Comparison of ENCODE assay signal across 14 mouse cellular contexts in the genomic region with DNA sequence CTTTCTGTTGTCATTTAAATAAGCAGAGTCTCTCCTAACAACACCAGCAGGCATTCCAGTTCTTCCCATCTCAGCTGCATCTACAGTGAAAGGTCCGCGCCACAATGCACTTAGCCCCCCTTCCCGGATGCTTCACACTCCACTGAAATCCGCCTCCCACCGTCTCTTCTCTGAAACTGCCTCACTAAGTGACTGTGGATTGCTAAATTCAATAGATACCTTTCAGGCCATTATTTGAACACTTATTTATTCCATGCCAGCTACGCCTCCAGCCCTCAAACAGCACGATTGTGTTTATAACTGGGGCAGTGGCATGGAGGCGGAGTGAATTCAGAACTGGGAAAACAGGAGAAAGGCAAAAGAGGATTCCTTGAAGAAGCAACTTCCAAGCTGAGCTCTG. TPM values are rescaled to one million over a fixed set of nuclear protein-coding genes. Genes with fewer than 3 reads are reported as not detected.
DNase-seq lines count a peak whose midpoint lies in the region; ATAC-seq lines count a peak whose summit lies in the region.
"Had no signal": no experiment of that assay in that cellular context is flagged by ENCODE, and none has a peak within 500 bp of the region (broad histone marks: within the 10 kb centered on the region; RNA-seq: fewer than 3 reads in every experiment).

No protein-coding gene starts in this region.

- H3K4me2 ChIP-seq in neural tube, embryonic 11.5 days (ENCODE audit: low read depth): no peak overlapping the region
- no peak overlapping the region for H3K4me2 ChIP-seq in forebrain, embryonic 13.5 days
- no peak overlapping the region for H3K4me2 ChIP-seq in hindbrain, embryonic 15.5 days
- no peak overlapping the region for H3K4me2 ChIP-seq in neural tube, embryonic 13.5 days
- H3K4me2 ChIP-seq: embryonic facial prominence, embryonic 13.5 days; heart, embryonic 11.5 days had no signal

- no peak for DNase-seq in neural tube, embryonic 11.5 days (ENCODE audit: low spot score)
- no peak for DNase-seq in neural tube, embryonic 10.5 days (ENCODE audit: extremely low spot score, low spot score)
- no peak for DNase-seq in heart, postnatal 25 days (ENCODE audit: low spot score)
- no peak for DNase-seq in spleen, postnatal 14 days (ENCODE audit: low spot score in 2 of 2)
- DNase-seq: cerebellum, postnatal 10 days; kidney, postnatal 25 days had no signal

- 0 out of 2 replicates have a peak overlapping the region, but pooled peaks have one; percentile 11 for H3K27ac ChIP-seq in neural tube, embryonic 11.5 days (ENCODE audit: low read depth, low read length)
- peak overlapping the region; percentile 49 for H3K27ac ChIP-seq in forebrain, embryonic 13.5 days
- H3K27ac ChIP-seq in hindbrain, embryonic 15.5 days (replicated peaks): peak overlapping the region; percentile 61
- H3K27ac ChIP-seq in neural tube, embryonic 13.5 days (replicated peaks): peak overlapping the region; percentile 80
- H3K27ac ChIP-seq: embryonic facial prominence, embryonic 13.5 days; limb, embryonic 10.5 days had no signal

- H3K9ac ChIP-seq in neural tube, embryonic 11.5 days (ENCODE audit: low read length): no peak overlapping the region
- peak overlapping the region; percentile 12; the same call in 1 of the 2 replicates for H3K9ac ChIP-seq in forebrain, embryonic 13.5 days
- no peak overlapping the region for H3K9ac ChIP-seq in hindbrain, embryonic 15.5 days
- H3K9ac ChIP-seq in neural tube, embryonic 13.5 days: no peak overlapping the region
- H3K9ac ChIP-seq: embryonic facial prominence, embryonic 13.5 days had no signal

- no peaks in the 10 kb centered on the region for H3K9me3 ChIP-seq in neural tube, embryonic 11.5 days (ENCODE audit: control insufficient read depth, low read length)
- no peaks in the 10 kb centered on the region for H3K9me3 ChIP-seq in forebrain, embryonic 13.5 days (replicated peaks)
- H3K9me3 ChIP-seq in hindbrain, embryonic 15.5 days: no peaks in the 10 kb centered on the region
- no peaks in the 10 kb centered on the region for H3K9me3 ChIP-seq in neural tube, embryonic 13.5 days
- H3K9me3 ChIP-seq: embryonic facial prominence, embryonic 13.5 days; limb, embryonic 10.5 days had no signal

- H3K4me3 ChIP-seq in neural tube, embryonic 11.5 days (ENCODE audit: low read depth, low read length): no peak overlapping the region
- no peak overlapping the region for H3K4me3 ChIP-seq in forebrain, embryonic 13.5 days
- H3K4me3 ChIP-seq in hindbrain, embryonic 15.5 days: no peak overlapping the region
- no peak overlapping the region for H3K4me3 ChIP-seq in neural tube, embryonic 13.5 days
- H3K4me3 ChIP-seq: embryonic facial prominence, embryonic 13.5 days; limb, embryonic 10.5 days had no signal

- no peaks in the 10 kb centered on the region for H3K27me3 ChIP-seq in neural tube, embryonic 11.5 days (ENCODE audit: control insufficient read depth, insufficient read depth, low read length)
- H3K27me3 ChIP-seq in forebrain, embryonic 13.5 days: no peaks in the 10 kb centered on the region
- no peaks in the 10 kb centered on the region for H3K27me3 ChIP-seq in hindbrain, embryonic 15.5 days
- H3K27me3 ChIP-seq in neural tube, embryonic 13.5 days: no peaks in the 10 kb centered on the region
- H3K27me3 ChIP-seq: embryonic facial prominence, embryonic 13.5 days had no signal

- 0 out of 2 replicates have a peak, but pooled peaks have one; percentile 55 for ATAC-seq in neural tube, embryonic 11.5 days (ENCODE audit: insufficient read depth, low FRiP score, low TSS enrichment)
- ATAC-seq in forebrain, embryonic 13.5 days: peak; percentile 77
- ATAC-seq in hindbrain, embryonic 15.5 days (ENCODE audit: low FRiP score, low read depth): peak; percentile 77; the same call in 1 of the 2 replicates
- ATAC-seq in neural tube, embryonic 13.5 days (ENCODE audit: low read depth): peak; percentile 83
- no peak for ATAC-seq in megakaryocyte, adult 5-6 weeks (ENCODE audit: poor library complexity, severe bottlenecking)
- ATAC-seq: inflammation-experienced regulatory T-cells, adult 6 months had no signal

- H3K36me3 ChIP-seq in neural tube, embryonic 11.5 days (ENCODE audit: control insufficient read depth, insufficient read depth, low read length): no peaks in the 10 kb centered on the region
- no peaks in the 10 kb centered on the region for H3K36me3 ChIP-seq in forebrain, embryonic 13.5 days (ENCODE audit: poor library complexity, severe bottlenecking)
- no peaks in the 10 kb centered on the region for H3K36me3 ChIP-seq in hindbrain, embryonic 15.5 days
- 0 out of 2 replicates have a peak, but pooled peaks cover 4% of the 10 kb centered on the region for H3K36me3 ChIP-seq in neural tube, embryonic 13.5 days
- H3K36me3 ChIP-seq: limb, embryonic 10.5 days had no signal

- 35% methylated on average over 8 of the region's 8 CpGs for WGBS in neural tube, embryonic 11.5 days
- 10% methylated on average over 8 of the region's 8 CpGs for WGBS in forebrain, embryonic 13.5 days
- WGBS in hindbrain, embryonic 15.5 days: 20% methylated on average over 8 of the region's 8 CpGs
- 18% methylated on average over 8 of the region's 8 CpGs for WGBS in neural tube, embryonic 13.5 days

- H3K4me1 ChIP-seq in neural tube, embryonic 11.5 days (ENCODE audit: control insufficient read depth, insufficient read depth, low read length): peaks cover 5% of the 10 kb centered on the region
- peaks cover 29% of the 10 kb centered on the region for H3K4me1 ChIP-seq in forebrain, embryonic 13.5 days
- 0 out of 2 replicates have a peak, but pooled peaks cover 6% of the 10 kb centered on the region for H3K4me1 ChIP-seq in hindbrain, embryonic 15.5 days (replicated peaks)
- H3K4me1 ChIP-seq in neural tube, embryonic 13.5 days (replicated peaks): peaks cover 24% of the 10 kb centered on the region

- intact Hi-C loops in heart, postnatal 25 days (cut with DNase I): no loop called here

RNA-seq across cellular contexts. Expression of a gene that starts 12.4 kb away (rescaled TPM):
- polyA plus RNA-seq in neural tube, embryonic 11.5 days (2014; fragmentation: Nextera tagmentation; extraction: Ambion mirVana): 77.5 and 91.8 TPM in 2 replicates
- 75.6 and 81.3 TPM in 2 replicates for polyA plus RNA-seq in forebrain, embryonic 13.5 days (2015; fragmentation: Nextera tagmentation; extraction: Ambion mirVana)
- 148 and 158 TPM in 2 replicates for polyA plus RNA-seq in hindbrain, embryonic 15.5 days (2015; fragmentation: Nextera tagmentation; extraction: Ambion mirVana)
- 128 and 143 TPM in 2 replicates for polyA plus RNA-seq in neural tube, embryonic 13.5 days (2015; fragmentation: Nextera tagmentation; extraction: Ambion mirVana)
- 10 to 100 TPM; 17.2 to 18.5 TPM for total RNA-seq in heart, postnatal 25 days (2021)
- total RNA-seq in megakaryocyte, adult 5-6 weeks (2015): 9.6 and 11.5 TPM in 2 replicates
- total RNA-seq in megakaryocyte, adult 5-6 weeks (2017): 27.5 and 30.4 TPM in 2 replicates

RNA-seq across cellular contexts. Expression of a gene that starts 55.6 kb away (rescaled TPM):
- 53.8 and 59.5 TPM in 2 replicates for polyA plus RNA-seq in neural tube, embryonic 11.5 days (2014; fragmentation: Nextera tagmentation; extraction: Ambion mirVana)
- polyA plus RNA-seq in forebrain, embryonic 13.5 days (2015; fragmentation: Nextera tagmentation; extraction: Ambion mirVana): 40.6 and 46.2 TPM in 2 replicates
- 41.1 and 41.7 TPM in 2 replicates for polyA plus RNA-seq in hindbrain, embryonic 15.5 days (2015; fragmentation: Nextera tagmentation; extraction: Ambion mirVana)
- polyA plus RNA-seq in neural tube, embryonic 13.5 days (2015; fragmentation: Nextera tagmentation; extraction: Ambion mirVana): 40.8 and 41.8 TPM in 2 replicates
- total RNA-seq in heart, postnatal 25 days (2021): 10 to 100 TPM; 19.5 to 20.2 TPM
- total RNA-seq in megakaryocyte, adult 5-6 weeks (2015): 14.0 and 14.4 TPM in 2 replicates
- total RNA-seq in megakaryocyte, adult 5-6 weeks (2017): 12.3 and 12.7 TPM in 2 replicates

Comparison
In these comparisons a context has a peak if more than half of its experiments do, and no peak if none do; other contexts are left out.
1. H3K27ac ChIP-seq: peak in every context shown above with its lines; median percentile 80 in neural tube, embryonic 13.5 days; 61 in hindbrain, embryonic 15.5 days; 49 in forebrain, embryonic 13.5 days; 11 in neural tube, embryonic 11.5 days.